Mouse (Mus musculus) CH12.LX (cell line): Measurements from ENCODE around the gene Specc1l. TPM values are rescaled to one million over a fixed set of nuclear protein-coding genes. Genes with fewer than 3 reads are reported as not detected.

Experiments used
- DNase-seq: peaks from one replicate; pipeline ENCODE4 v3.0.0-alpha.2; 2013; ENCODE audit errors: extremely low read depth
- H3K27ac ChIP-seq: 2 replicates; pipeline ENCODE4 v1.5.1; 2012; ENCODE audit warnings: low read depth, mild to moderate bottlenecking, control low read depth, moderate library complexity; ENCODE audit not compliant: insufficient read depth
- H3K27me3 ChIP-seq: replicated peaks from 2 replicates; pipeline ENCODE3; 2012; ENCODE audit warnings: inconsistent platforms
- H3K36me3 ChIP-seq, 2 experiments: replicated peaks in 1 of 2; 2 replicates each; pipeline versions ENCODE3 to v1.6.1; 2012; ENCODE audit warnings: inconsistent platforms in 1 of 2, low read length in 1 of 2, mild to moderate bottlenecking in 1 of 2, mixed read lengths in 1 of 2, moderate library complexity in 1 of 2; ENCODE audit not compliant: control insufficient read depth in 1 of 2, insufficient read depth in 1 of 2
- H3K4me1 ChIP-seq, 2 experiments: 2 replicates each; pipeline ENCODE4 v1.6.1; 2012; ENCODE audit warnings: inconsistent platforms in 1 of 2, moderate library complexity in 1 of 2; ENCODE audit not compliant: insufficient read depth in 2 of 2, control insufficient read depth in 1 of 2
- H3K4me2 ChIP-seq: 2 replicates; pipeline ENCODE4 v1.6.1; 2012; ENCODE audit warnings: low read depth, mild to moderate bottlenecking, control low read depth; ENCODE audit not compliant: poor library complexity, insufficient read depth, severe bottlenecking
- H3K4me3 ChIP-seq, 3 experiments: fragments of 150-350 bp in 1 of 3; sonication (generic) in 1 of 3; replicated peaks in 1 of 3; 2 replicates each; pipeline versions ENCODE3 to v1.5.1; 2011 to 2012; ENCODE audit warnings: low read depth in 2 of 3, low read length in 2 of 3, mild to moderate bottlenecking in 2 of 3, moderate library complexity in 2 of 3, control low read depth in 1 of 3, improper control_type of control experiment in 1 of 3, inconsistent platforms in 1 of 3, mixed read lengths in 1 of 3; ENCODE audit not compliant: poor library complexity in 1 of 3
- H3K79me2 ChIP-seq: replicated peaks from 2 replicates; pipeline ENCODE4 v1.6.1; 2012; ENCODE audit warnings: mild to moderate bottlenecking, moderate library complexity; ENCODE audit not compliant: control insufficient read depth, poor library complexity, insufficient read depth, severe bottlenecking; ENCODE audit errors: extremely low read depth
- H3K9ac ChIP-seq: 2 replicates; pipeline ENCODE4 v1.6.1; 2012; ENCODE audit warnings: low read depth, mild to moderate bottlenecking, control low read depth, moderate library complexity; ENCODE audit not compliant: insufficient read depth
- H3K9me3 ChIP-seq: replicated peaks from 2 replicates; pipeline ENCODE3; 2012; ENCODE audit warnings: low read length, inconsistent platforms, mixed read lengths
- CHD1 ChIP-seq: IDR thresholded peaks from 2 replicates; pipeline ENCODE4 v1.6.1; 2012; ENCODE audit warnings: low read depth, low read length, improper control_type of control experiment, inconsistent platforms
- CHD2 ChIP-seq: IDR thresholded peaks from 2 replicates; pipeline ENCODE4 v1.6.1; 2011; ENCODE audit warnings: low read length, improper control_type of control experiment
- EP300 ChIP-seq: IDR thresholded peaks from 2 replicates; pipeline ENCODE4 v1.6.1; 2011; ENCODE audit warnings: low read length, improper control_type of control experiment
- ETS1 ChIP-seq: conservative IDR thresholded peaks from 2 replicates; pipeline ENCODE4 v1.6.1; 2012; ENCODE audit warnings: low read depth, mild to moderate bottlenecking, inconsistent platforms, low read length, improper control_type of control experiment, moderate library complexity
- GABPA ChIP-seq: IDR thresholded peaks from 2 replicates; pipeline ENCODE4 v1.6.1; 2012; ENCODE audit warnings: low read depth, low read length, improper control_type of control experiment, inconsistent platforms; ENCODE audit not compliant: insufficient replicate concordance
- IRF4 ChIP-seq: IDR thresholded peaks from 2 replicates; pipeline ENCODE4 v1.6.1; 2014; ENCODE audit warnings: low read depth, mild to moderate bottlenecking, inconsistent platforms, low read length, improper control_type of control experiment
- JUN ChIP-seq: IDR thresholded peaks from 2 replicates; pipeline ENCODE4 v1.6.1; 2011; ENCODE audit warnings: low read depth, mild to moderate bottlenecking, low read length, improper control_type of control experiment, moderate library complexity; ENCODE audit not compliant: insufficient read depth
- MAZ ChIP-seq: IDR thresholded peaks from 2 replicates; pipeline ENCODE4 v1.6.1; 2012; ENCODE audit warnings: low read depth, mild to moderate bottlenecking, inconsistent platforms, low read length, improper control_type of control experiment, moderate library complexity
- NRF1 ChIP-seq: IDR thresholded peaks from 2 replicates; pipeline ENCODE4 v1.6.1; 2014; ENCODE audit warnings: low read depth, mild to moderate bottlenecking, inconsistent platforms, low read length, improper control_type of control experiment, moderate library complexity
- POLR2A ChIP-seq: IDR thresholded peaks from 2 replicates; pipeline ENCODE4 v1.6.1; 2011; ENCODE audit warnings: low read depth, mild to moderate bottlenecking, improper control_type of control experiment, low read length
- RAD21 ChIP-seq: IDR thresholded peaks from 2 replicates; pipeline ENCODE4 v1.6.1; 2011; ENCODE audit warnings: low read depth, mild to moderate bottlenecking, low read length, improper control_type of control experiment, moderate library complexity
- RCOR1 ChIP-seq: conservative IDR thresholded peaks from 2 replicates; pipeline ENCODE4 v1.6.1; 2012; ENCODE audit warnings: low read depth, mild to moderate bottlenecking, inconsistent platforms, low read length, improper control_type of control experiment
- SIN3A ChIP-seq: IDR thresholded peaks from 2 replicates; pipeline ENCODE4 v1.6.1; 2012; ENCODE audit warnings: low read length, improper control_type of control experiment, inconsistent platforms
- SMC3 ChIP-seq: IDR thresholded peaks from 2 replicates; pipeline ENCODE4 v1.6.1; 2011; ENCODE audit warnings: low read depth, low read length, improper control_type of control experiment
- TBP ChIP-seq: conservative IDR thresholded peaks from 2 replicates; pipeline ENCODE4 v1.6.1; 2011; ENCODE audit warnings: low read depth, low read length, improper control_type of control experiment
- ZKSCAN1 ChIP-seq: IDR thresholded peaks from 2 replicates; pipeline ENCODE4 v1.6.1; 2012; ENCODE audit warnings: low read depth, inconsistent platforms, low read length, improper control_type of control experiment, borderline replicate concordance
- ZNF384 ChIP-seq: IDR thresholded peaks from 2 replicates; pipeline ENCODE4 v1.6.1; 2012; ENCODE audit warnings: low read depth, low read length, improper control_type of control experiment, inconsistent platforms
- dilution Hi-C: fragments of 300-500 bp; cut with MboI; formaldehyde crosslinking; loops from 2 replicates; pipeline ENCODE4 v1.14.3; 2020; ENCODE audit warnings: low sequenced_read_pairs; ENCODE audit not compliant: extremely low pct_unique_long_range_greater_than_20kb, extremely low pct_ligation_motif_present
- in situ Hi-C: fragments of 300-500 bp; cut with MboI; formaldehyde crosslinking; loops from 3 replicates; pipeline ENCODE4 v1.14.3; 2019; ENCODE audit warnings: low sequenced_read_pairs, low pct_ligation_motif_present, low pct_unique_long_range_greater_than_20kb, mixed read lengths
- polyA plus RNA-seq: library from polyadenylated mRNA; unstranded; fragments of >175 nt; gene quantifications from 2 replicates; pipeline ENCODE4 v1.2.1, GENCODE M21; 2012; ENCODE audit warnings: low read depth; ENCODE audit not compliant: insufficient read length
- total RNA-seq, 2 experiments: library from RNA; depleted of rRNA; stranded (reverse); fragments of 300-350 nt in 1 of 2; fragments of >200 nt in 1 of 2; gene quantifications; 2 replicates each; pipeline ENCODE4 v1.2.3; 2012 to 2014

Gene Specc1l
- total and polyA plus RNA-seq, 3 experiments: 18.6 to 25.1 (median 21.1) TPM

- Histone ChIP-seq H3K9me3 (no peaks in the 10 kb centered on the region), H3K4me3 (no peak overlapping the region), H3K27ac (no peak overlapping the region), H3K9ac (no peak overlapping the region), H3K36me3 (peaks cover 24 to 72% of the 10 kb centered on the region in 2 experiments), H3K27me3 (no peaks in the 10 kb centered on the region), H3K79me2 (no peaks in the 10 kb centered on the region; the same call in none of the 2 replicates), H3K4me2 (no peak overlapping the region), H3K4me1 (peaks cover under 1 to 40% of the 10 kb centered on the region in 2 experiments; a peak in 3 of 4 replicates)
- dilution Hi-C loops: no loop called here
- TF ChIP-seq RAD21 (no peak), NRF1 (no peak), ETS1 (no peak), RCOR1 (no peak), MAZ (no peak), POLR2A (no peak), GABPA (no peak), CHD2 (no peak), IRF4 (no peak), TBP (no peak), SIN3A (no peak), EP300 (no peak), JUN (no peak), ZNF384 (no peak)
- in situ Hi-C loops: no loop called here
- no peak for DNase-seq
Observed at GRCm38 (mm10) chr10:75294362-75294761, 82.5 kb downstream of the Specc1l start.

GRCm38 (mm10) chr10:75294926-75295325 is 83.1 kb downstream of the Specc1l start:
- no peak for DNase-seq
- in situ Hi-C loops (no loop called here), dilution Hi-C loops (no loop called here)
- peaks cover 0 to 40% of the 10 kb centered on the region in 2 experiments; a peak in 2 of 4 replicates for H3K4me1 ChIP-seq
- no peak overlapping the region for H3K27ac ChIP-seq
- no peak overlapping the region for H3K4me3 ChIP-seq
- no peak overlapping the region for H3K9ac ChIP-seq
- no peaks in the 10 kb centered on the region for H3K27me3 ChIP-seq
- H3K79me2 ChIP-seq: no peaks in the 10 kb centered on the region; the same call in none of the 2 replicates
- H3K9me3 ChIP-seq: no peaks in the 10 kb centered on the region
- H3K4me2 ChIP-seq: no peak overlapping the region
- H3K36me3 ChIP-seq: peaks cover 24 to 78% of the 10 kb centered on the region in 2 experiments
- TF ChIP-seq SMC3 (no peak), ZKSCAN1 (no peak), NRF1 (no peak), ZNF384 (no peak), MAZ (no peak), CHD1 (no peak)
